Mouse (Mus musculus): ENCODE measurements around the gene Vmn1r50. TPM values are rescaled to one million over a fixed set of nuclear protein-coding genes. Genes with fewer than 3 reads are reported as not detected.

Gene Vmn1r50
- not detected in 2 replicates for polyA plus RNA-seq (2012; rRNA removed)

GRCm38 (mm10) chr6:90101130-90101529 is at the start of gene Vmn1r50:
Vmn1r50 (plus strand) TSS chr6:90101430.

GRCm38 (mm10) chr6:90078406-90078805 is 22.8 kb upstream of the Vmn1r50 start, which contains the start of gene Vmn1r49:
Vmn1r49 (minus strand) TSS chr6:90078506.

GRCm38 (mm10) chr6:90122296-90122695 is 21.1 kb downstream of the Vmn1r50 start, which contains the start of gene Vmn1r51:
Vmn1r51 (plus strand) TSS chr6:90122596.

Other genes starting within 250 kb of the Vmn1r50 start
- gene Vmn1r42, start 225.0 kb upstream of the Vmn1r50 start, polyA plus RNA-seq (2012; rRNA removed): not detected in 2 replicates
- gene Vmn1r43, start 225.0 kb upstream of the Vmn1r50 start, polyA plus RNA-seq (2012; rRNA removed): not detected in 2 replicates
- not detected in 2 replicates for gene Vmn1r44, start 217.8 kb upstream of the Vmn1r50 start, polyA plus RNA-seq (2012; rRNA removed)
- gene Vmn1r45, start 160.8 kb upstream of the Vmn1r50 start, polyA plus RNA-seq (2012; rRNA removed): not detected in 2 replicates
- gene Vmn1r46, start 132.1 kb upstream of the Vmn1r50 start, polyA plus RNA-seq (2012; rRNA removed): not detected in 2 replicates
- not detected in 2 replicates for gene Vmn1r47, start 85.3 kb upstream of the Vmn1r50 start, polyA plus RNA-seq (2012; rRNA removed)
- not detected in 2 replicates for gene Vmn1r48, start 64.6 kb upstream of the Vmn1r50 start, polyA plus RNA-seq (2012; rRNA removed)
- gene Vmn1r49, start 22.9 kb upstream of the Vmn1r50 start, polyA plus RNA-seq (2012; rRNA removed): not detected in 2 replicates
- not detected in 2 replicates for gene Vmn1r51, start 21.2 kb downstream of the Vmn1r50 start, polyA plus RNA-seq (2012; rRNA removed)
- gene Vmn1r52, start 73.4 kb downstream of the Vmn1r50 start, polyA plus RNA-seq (2012; rRNA removed): not detected in 2 replicates
- gene V1ra8, start 101.4 kb downstream of the Vmn1r50 start, polyA plus RNA-seq (2012; rRNA removed): not detected in 2 replicates
- gene Vmn1r53, start 123.0 kb downstream of the Vmn1r50 start, polyA plus RNA-seq (2012; rRNA removed): 0.10 TPM in 1 of 2 replicates, not detected in the other
- gene Vmn1r54, start 144.9 kb downstream of the Vmn1r50 start, polyA plus RNA-seq (2012; rRNA removed): not detected in 2 replicates
- gene BC048671, start 199.8 kb downstream of the Vmn1r50 start, polyA plus RNA-seq (2012; rRNA removed): not detected in 2 replicates
- gene Chst13, start 223.8 kb downstream of the Vmn1r50 start, polyA plus RNA-seq (2012; rRNA removed): 0.57 and 1.4 TPM in 2 replicates
- gene Uroc1, start 231.9 kb downstream of the Vmn1r50 start, polyA plus RNA-seq (2012; rRNA removed): not detected in 2 replicates